Mouse (Mus musculus) erythroblast, embryonic 14.5 days (primary cell): ENCODE measurements around the gene Pdxp. TPM values are rescaled to one million over a fixed set of nuclear protein-coding genes. Genes with fewer than 3 reads are reported as not detected.

Experiments
- H3K27me3 ChIP-seq: 2 replicates; pipeline ENCODE4 v1.6.1; 2012; ENCODE audit warnings: inconsistent platforms; ENCODE audit not compliant: control insufficient read depth
- H3K36me3 ChIP-seq: 2 replicates; pipeline ENCODE4 v1.6.1; 2012; ENCODE audit warnings: mild to moderate bottlenecking, inconsistent platforms; ENCODE audit not compliant: control insufficient read depth
- H3K4me1 ChIP-seq: 2 replicates; pipeline ENCODE4 v1.6.1; 2012; ENCODE audit warnings: inconsistent platforms; ENCODE audit not compliant: control insufficient read depth
- H3K4me3 ChIP-seq: replicated peaks from 2 replicates; pipeline ENCODE3; 2012; ENCODE audit warnings: moderate library complexity, mild to moderate bottlenecking, inconsistent platforms
- H3K9me3 ChIP-seq: 2 replicates; pipeline ENCODE4 v1.6.1; 2012; ENCODE audit warnings: low read length, inconsistent platforms, mixed read lengths; ENCODE audit not compliant: control insufficient read depth
- GATA1 ChIP-seq: IDR thresholded peaks from 2 replicates; pipeline ENCODE4 v1.6.1; 2012; ENCODE audit warnings: low read length, inconsistent platforms, mixed read lengths
- TAL1 ChIP-seq: IDR thresholded peaks from 3 replicates; pipeline ENCODE4 v1.6.1; 2012; ENCODE audit warnings: low read length, inconsistent platforms, mixed read lengths
- polyA plus RNA-seq: library from polyadenylated mRNA; stranded (reverse); fragments of >175 nt; gene quantifications from 2 replicates; pipeline ENCODE4 v1.2.3, GENCODE M21; 2012

The Pdxp gene
- polyA plus RNA-seq, 1 experiment, result 2.1 TPM

- Histone ChIP-seq H3K9me3 (no peaks in the 10 kb centered on the region), H3K27me3 (no peaks in the 10 kb centered on the region), H3K4me1 (peaks cover 82% of the 10 kb centered on the region), H3K36me3 (peaks cover 23% of the 10 kb centered on the region), H3K4me3 (no peak overlapping the region)
- TF ChIP-seq TAL1 (no peak), GATA1 (no peak)
Measured at GRCm38 (mm10) chr15:78931577-78931976, 17.9 kb downstream of the Pdxp start.

- no peaks in the 10 kb centered on the region for H3K27me3 ChIP-seq
- no peaks in the 10 kb centered on the region for H3K9me3 ChIP-seq
- TF ChIP-seq GATA1 (no peak), TAL1 (no peak)
- H3K36me3 ChIP-seq, result peaks cover 48% of the 10 kb centered on the region
- H3K4me1 ChIP-seq, result peaks cover 65% of the 10 kb centered on the region
- H3K4me3 ChIP-seq, result peak within 1 kb of the TSS; percentile 76
Measured at GRCm38 (mm10) chr15:78934784-78935320, 21.1 kb downstream of the Pdxp start, which contains the start of gene Nol12. Gene Nol12 (plus strand): TSS chr15:78934933.

- Histone ChIP-seq H3K4me1 (peaks cover 51% of the 10 kb centered on the region), H3K36me3 (peaks cover 50% of the 10 kb centered on the region), H3K27me3 (no peaks in the 10 kb centered on the region), H3K4me3 (peak overlapping the region; percentile 76), H3K9me3 (no peaks in the 10 kb centered on the region)
- TF ChIP-seq TAL1 (no peak), GATA1 (no peak)
Measured at GRCm38 (mm10) chr15:78936403-78936802, 22.7 kb downstream of the Pdxp start.

GRCm38 (mm10) chr15:78937311-78937710 lies 23.6 kb downstream of the Pdxp start:
- H3K4me3 ChIP-seq, result no peak overlapping the region
- no peaks in the 10 kb centered on the region for H3K27me3 ChIP-seq
- H3K4me1 ChIP-seq, result peaks cover 46% of the 10 kb centered on the region
- peaks cover 57% of the 10 kb centered on the region for H3K36me3 ChIP-seq
- no peaks in the 10 kb centered on the region for H3K9me3 ChIP-seq
- TF ChIP-seq TAL1 (no peak), GATA1 (no peak)

GRCm38 (mm10) chr15:78937963-78938362 lies 24.2 kb downstream of the Pdxp start:
- Histone ChIP-seq H3K27me3 (no peaks in the 10 kb centered on the region), H3K36me3 (peaks cover 57% of the 10 kb centered on the region), H3K9me3 (no peaks in the 10 kb centered on the region), H3K4me3 (no peak overlapping the region), H3K4me1 (peaks cover 46% of the 10 kb centered on the region)
- TF ChIP-seq TAL1, result no peak
- TF ChIP-seq GATA1, result no peak

- Histone ChIP-seq H3K4me3 (no peak overlapping the region), H3K36me3 (peaks cover 57% of the 10 kb centered on the region), H3K4me1 (peaks cover 35% of the 10 kb centered on the region), H3K9me3 (no peaks in the 10 kb centered on the region), H3K27me3 (no peaks in the 10 kb centered on the region)
- TF ChIP-seq TAL1, result no peak
- no peak for TF ChIP-seq GATA1
Measured at GRCm38 (mm10) chr15:78940325-78940724, 26.6 kb downstream of the Pdxp start.

GRCm38 (mm10) chr15:78942663-78943062 lies 28.9 kb downstream of the Pdxp start:
- H3K36me3 ChIP-seq, result peaks cover 43% of the 10 kb centered on the region
- H3K9me3 ChIP-seq, result no peaks in the 10 kb centered on the region
- no peak overlapping the region for H3K4me3 ChIP-seq
- TF ChIP-seq GATA1 (no peak), TAL1 (no peak)
- H3K27me3 ChIP-seq, result peaks cover 9% of the 10 kb centered on the region
- peaks cover 33% of the 10 kb centered on the region for H3K4me1 ChIP-seq

- TF ChIP-seq GATA1 (no peak), TAL1 (no peak)
Measured at GRCm38 (mm10) chr15:78946232-78946631, 32.5 kb downstream of the Pdxp start.

GRCm38 (mm10) chr15:78947657-78948056 lies 33.9 kb downstream of the Pdxp start, which contains the start of gene Triobp:
Gene Triobp (plus strand): TSS chr15:78947724.
- peaks cover 40% of the 10 kb centered on the region for H3K4me1 ChIP-seq
- no peaks in the 10 kb centered on the region; the same call in 1 of the 2 replicates for H3K36me3 ChIP-seq
- H3K4me3 ChIP-seq, result peak within 1 kb of the TSS; percentile 50
- H3K27me3 ChIP-seq, result peaks cover 20% of the 10 kb centered on the region
- no peak for TF ChIP-seq GATA1
- TF ChIP-seq TAL1, result no peak
- H3K9me3 ChIP-seq, result no peaks in the 10 kb centered on the region

More at GRCm38 (mm10) chr15:78946232-78946631, 32.5 kb downstream of the Pdxp start:
- Histone ChIP-seq H3K4me3 (no peak overlapping the region), H3K4me1 (peaks cover 41% of the 10 kb centered on the region), H3K36me3 (peaks cover 8% of the 10 kb centered on the region), H3K27me3 (peaks cover 20% of the 10 kb centered on the region), H3K9me3 (no peaks in the 10 kb centered on the region)
